ENCODE assay signal across 34 mouse cellular contexts in genomic region chr1:101285416-101285815, GRCm38 (mm10).
"Had no signal": no experiment of that assay in that cellular context is flagged by ENCODE, and none has a peak within 500 bp of the region (broad histone marks: within the 10 kb centered on the region; RNA-seq: fewer than 3 reads in every experiment).

No protein-coding gene starts in this region.

- DNase-seq: heart, adult 2 months; heart, postnatal 14 days; heart, postnatal 36 days; heart, postnatal 4 days; kidney, adult 11 months; kidney, adult 18-20 months; kidney, adult 2 months; kidney, adult 8-10 months; kidney, adult 9 months; kidney, postnatal 10 days; kidney, postnatal 14 days; kidney, postnatal 25 days; kidney, postnatal 36 days; layer of hippocampus, adult 9-11 months; layer of hippocampus, postnatal 36 days had no signal

- H3K4me3 ChIP-seq: heart, adult 2 months; heart, embryonic 10.5 days; heart, embryonic 12.5 days; heart, embryonic 13.5 days; heart, embryonic 15.5 days; hindbrain, embryonic 10.5 days; hindbrain, embryonic 12.5 days; hindbrain, embryonic 13.5 days; hindbrain, embryonic 15.5 days; intestine, embryonic 15.5 days; kidney, embryonic 15.5 days; layer of hippocampus, adult 2 months; left cerebral cortex, adult 2 months had no signal

- ATAC-seq: hindbrain, embryonic 16.5 days; hindbrain, postnatal 0 days; inflammation-experienced regulatory T-cells, adult 6 months; intestine, embryonic 15.5 days; intestine, embryonic 16.5 days; intestine, postnatal 0 days had no signal

- H3K9ac ChIP-seq: heart, embryonic 12.5 days; heart, embryonic 13.5 days; heart, embryonic 15.5 days; hindbrain, embryonic 12.5 days; hindbrain, embryonic 13.5 days; hindbrain, embryonic 14.5 days; hindbrain, embryonic 15.5 days; intestine, embryonic 15.5 days; kidney, embryonic 15.5 days had no signal

- H3K36me3 ChIP-seq: heart, embryonic 10.5 days; heart, embryonic 12.5 days; heart, embryonic 13.5 days; heart, embryonic 15.5 days; hindbrain, embryonic 10.5 days; hindbrain, embryonic 12.5 days; hindbrain, embryonic 13.5 days; hindbrain, embryonic 15.5 days; intestine, embryonic 15.5 days; kidney, embryonic 15.5 days had no signal

- H3K27me3 ChIP-seq: heart, embryonic 12.5 days; heart, embryonic 13.5 days; heart, embryonic 15.5 days; hindbrain, embryonic 12.5 days; hindbrain, embryonic 13.5 days; hindbrain, embryonic 15.5 days; intestine, embryonic 15.5 days; kidney, embryonic 15.5 days had no signal

- H3K27ac ChIP-seq: heart, adult 2 months; heart, embryonic 10.5 days; heart, embryonic 13.5 days; heart, embryonic 15.5 days; hindbrain, embryonic 10.5 days; hindbrain, embryonic 12.5 days; hindbrain, embryonic 13.5 days; hindbrain, embryonic 14.5 days; hindbrain, embryonic 15.5 days; hindbrain, postnatal 0 days; intestine, embryonic 15.5 days; kidney, embryonic 15.5 days; layer of hippocampus, adult 2 months; left cerebral cortex, adult 2 months had no signal

- H3K4me2 ChIP-seq: heart, embryonic 11.5 days; heart, embryonic 12.5 days; heart, embryonic 13.5 days; heart, embryonic 15.5 days; hindbrain, embryonic 12.5 days; hindbrain, embryonic 13.5 days; hindbrain, embryonic 14.5 days; hindbrain, embryonic 15.5 days; intestine, embryonic 15.5 days; kidney, embryonic 15.5 days had no signal

- H3K4me1 ChIP-seq: heart, embryonic 10.5 days; heart, embryonic 12.5 days; heart, embryonic 13.5 days; heart, embryonic 15.5 days; hindbrain, embryonic 10.5 days; hindbrain, embryonic 12.5 days; hindbrain, embryonic 13.5 days; hindbrain, embryonic 15.5 days; intestine, embryonic 15.5 days; kidney, embryonic 15.5 days had no signal

- H3K9me3 ChIP-seq: heart, embryonic 10.5 days; heart, embryonic 13.5 days; heart, embryonic 15.5 days; hindbrain, embryonic 10.5 days; hindbrain, embryonic 12.5 days; hindbrain, embryonic 13.5 days; hindbrain, embryonic 15.5 days; intestine, embryonic 15.5 days; kidney, embryonic 15.5 days had no signal
